Mouse (Mus musculus) subcutaneous adipose tissue, adult 2 months (tissue): ENCODE data around the gene Col18a1. TPM values are rescaled to one million over a fixed set of nuclear protein-coding genes. Genes with fewer than 3 reads are reported as not detected.

Experiments
- polyA plus RNA-seq: library from polyadenylated mRNA; depleted of rRNA; stranded (reverse); fragments of >200 nt; gene quantifications from 2 replicates; pipeline ENCODE4 v1.2.3, GENCODE M21; 2012; ENCODE audit warnings: low replicate concordance; rRNA removed

Col18a1 gene
- polyA plus RNA-seq: 92.8 and 211 TPM in 2 replicates

GRCm38 (mm10) chr10:77165963-77166717 is at the start of gene Col18a1:
Gene Col18a1 (minus strand): TSS chr10:77166548.

GRCm38 (mm10) chr10:77031768-77032375 is 134.5 kb downstream of the Col18a1 start, which contains the start of gene Slc19a1:
Gene Slc19a1 (plus strand): TSS chr10:77032241.

Other genes with a start within 250 kb of the Col18a1 start
- 10.0 and 14.8 TPM in 2 replicates for gene Pcbp3, start 204.7 kb downstream of the Col18a1 start, polyA plus RNA-seq
- gene Slc19a1, start 134.3 kb downstream of the Col18a1 start, polyA plus RNA-seq: 104 and 105 TPM in 2 replicates
- 63.9 and 107 TPM in 2 replicates for gene Pofut2, start 92.7 kb upstream of the Col18a1 start, polyA plus RNA-seq